Mouse (Mus musculus) hindlimb bud, embryonic 11.5 days (tissue): ENCODE data around the gene Krt18.

ENCODE experiments used
- DNase-seq: peaks from one replicate; pipeline ENCODE4 v3.0.0-alpha.2; 2012; ENCODE audit warnings: low read depth, low spot score; ENCODE audit errors: extremely low spot score

Krt18 gene

DNA sequence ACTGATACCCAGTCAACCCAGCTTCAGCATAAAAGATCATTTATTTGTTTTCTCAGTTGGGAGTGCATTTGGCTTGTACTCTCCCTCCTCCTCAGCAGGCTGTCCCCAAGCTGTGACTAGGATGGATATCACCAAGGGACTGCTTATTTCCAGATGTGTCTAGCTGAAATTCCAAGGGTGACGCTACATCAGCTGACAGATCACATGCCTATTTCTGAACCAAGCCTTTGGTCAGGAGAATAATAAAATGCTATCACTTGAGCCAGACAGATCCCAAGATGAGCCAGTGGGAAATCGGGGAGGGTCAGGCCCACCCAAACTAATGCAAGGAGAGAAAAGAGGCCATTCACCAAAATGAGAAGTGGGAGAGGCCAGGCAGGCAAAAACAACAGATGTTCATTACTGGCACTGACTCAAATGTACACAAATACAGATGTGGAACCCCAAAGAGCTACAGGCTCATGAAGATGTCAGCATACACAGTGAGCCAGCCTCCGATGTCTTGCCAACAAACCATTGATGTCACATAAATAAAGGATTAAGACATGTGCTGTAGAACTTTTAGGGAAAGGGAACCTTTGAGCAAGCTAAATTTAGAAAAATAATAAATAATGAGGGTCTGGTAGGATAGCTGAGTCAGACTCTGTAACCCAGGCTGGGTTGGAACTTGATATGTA is 17.3 kb upstream of the Krt18 start:
- DNase-seq = no peak

DNA sequence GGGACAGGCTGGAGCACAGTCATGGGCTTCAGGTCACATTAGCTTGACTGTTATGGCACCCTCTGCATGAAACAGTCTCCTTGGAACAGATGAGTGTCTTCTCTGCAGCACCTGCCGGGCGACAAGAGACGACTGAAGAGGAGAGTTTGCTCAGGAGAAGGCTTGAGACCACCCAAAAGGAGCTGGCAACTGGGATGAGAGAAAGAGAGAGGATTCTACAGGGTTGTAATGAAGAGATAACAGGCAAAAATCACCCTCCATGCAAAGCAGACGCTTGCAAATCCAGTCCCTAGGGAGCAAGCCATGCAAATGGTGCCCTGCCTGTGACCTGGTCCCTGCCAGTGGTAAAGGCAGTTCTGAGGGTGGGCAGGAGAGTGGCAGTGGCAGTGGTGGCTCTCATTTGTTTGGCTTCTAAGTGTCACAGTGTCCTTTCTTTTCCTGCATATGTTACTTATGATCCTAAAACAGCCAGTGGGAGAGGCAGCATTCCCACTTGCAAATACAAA is 15.7 kb upstream of the Krt18 start:
- no peak for DNase-seq

DNA sequence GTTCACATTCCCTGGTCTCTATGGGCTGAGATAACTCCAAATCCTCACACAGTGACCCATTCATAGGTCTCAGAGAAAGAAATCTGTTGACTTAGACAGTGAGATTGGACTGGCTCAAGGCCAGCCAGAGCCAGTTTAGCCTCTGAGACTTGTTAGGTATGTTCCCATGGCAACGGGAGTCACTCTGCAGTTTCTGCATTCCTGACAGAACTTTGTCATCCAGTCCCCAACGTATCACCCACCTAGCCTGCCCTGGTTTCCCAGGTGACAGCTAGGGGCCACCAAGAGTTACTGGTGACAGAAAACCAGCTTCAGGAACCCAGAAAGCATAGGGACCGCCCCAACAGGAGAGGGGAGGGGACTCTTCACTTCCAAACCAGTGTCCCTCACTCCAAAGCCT is 14.3 kb upstream of the Krt18 start:
- no peak for DNase-seq

DNA sequence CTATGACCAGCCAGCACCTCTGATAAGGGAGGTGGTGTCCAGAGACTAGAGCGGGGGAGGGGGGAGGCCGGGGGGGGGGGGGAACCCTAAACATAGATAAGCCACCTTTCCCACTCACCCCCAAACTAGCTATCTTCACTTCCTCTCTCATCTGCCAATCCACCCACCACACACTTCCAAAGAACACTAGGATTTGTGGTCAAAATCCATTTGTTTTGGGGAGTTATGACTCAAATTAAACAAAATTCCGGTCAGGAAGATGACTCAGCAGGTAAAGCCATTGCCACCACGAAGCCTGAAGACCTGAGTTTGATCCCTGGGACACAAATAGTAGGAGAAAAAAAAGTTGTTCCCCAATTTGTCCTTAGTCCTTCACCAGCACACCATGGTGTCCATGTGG is 13.1 kb upstream of the Krt18 start:
- DNase-seq = no peak

DNA sequence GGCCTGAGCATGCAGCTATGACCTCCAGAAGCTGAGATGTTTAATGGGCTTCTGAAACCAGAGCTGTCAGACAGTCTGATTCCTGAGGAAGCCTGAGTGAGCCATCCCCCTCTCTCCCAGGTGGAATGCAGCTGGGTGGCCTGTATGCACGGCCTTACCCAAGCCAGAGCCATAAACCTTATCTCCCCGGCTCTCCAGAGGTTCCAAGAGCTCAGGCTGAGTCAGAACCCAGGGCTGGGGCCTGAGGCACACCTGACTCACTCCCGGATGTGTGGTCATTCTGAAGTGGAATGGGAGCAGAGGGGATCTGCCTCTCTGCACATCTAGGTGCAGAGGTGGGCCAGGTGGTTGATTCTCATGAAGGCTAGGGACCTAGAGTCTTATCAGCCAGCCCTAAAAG is 11.9 kb upstream of the Krt18 start:
- DNase-seq = no peak

DNA sequence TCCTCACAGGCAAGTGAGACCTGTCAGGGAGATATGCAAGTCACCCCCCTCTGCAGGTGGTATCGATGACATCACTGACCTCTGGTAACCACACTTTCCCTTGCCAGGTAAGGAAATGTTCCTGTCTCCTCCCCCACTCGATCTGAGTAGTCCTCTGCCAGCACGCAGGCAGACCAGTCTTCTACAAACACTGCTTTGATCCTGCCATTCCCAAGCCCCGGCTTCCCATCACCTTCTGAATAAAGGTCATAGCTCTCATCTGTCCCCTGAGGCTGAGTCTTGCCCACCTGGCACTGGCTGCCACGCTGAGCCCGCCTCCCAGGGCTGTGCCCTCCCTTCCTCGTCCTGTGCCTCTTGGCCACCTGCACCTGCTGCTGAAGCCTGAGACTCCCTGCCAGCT is 11.2 kb upstream of the Krt18 start:
- no peak for DNase-seq

DNA sequence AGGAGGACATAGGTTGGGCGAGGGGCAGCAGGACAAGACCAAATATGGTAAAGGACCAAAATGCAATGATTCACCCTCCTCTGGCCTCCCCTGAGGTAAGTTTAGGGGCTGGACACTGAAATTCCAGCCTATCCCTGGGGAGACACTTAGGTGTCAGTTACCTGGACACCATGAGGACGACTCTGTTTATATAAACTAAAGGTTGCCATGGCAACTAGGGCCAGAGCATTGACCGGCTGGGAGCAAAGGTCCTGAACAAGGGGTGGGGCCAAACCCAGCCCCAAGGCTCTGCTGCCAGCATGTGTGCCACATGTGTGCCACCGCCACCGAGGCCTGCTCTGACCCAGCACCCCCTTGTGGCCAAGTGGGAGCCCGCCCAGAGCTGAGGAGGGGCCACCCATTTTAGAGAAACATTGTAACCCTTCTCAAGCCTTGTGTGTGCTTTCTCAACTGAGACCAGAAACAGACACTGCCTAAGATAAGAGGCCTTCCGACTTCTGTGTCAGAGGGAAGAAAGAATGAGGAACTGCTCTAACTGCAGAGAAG is 10.0 kb upstream of the Krt18 start:
- DNase-seq = no peak

DNA sequence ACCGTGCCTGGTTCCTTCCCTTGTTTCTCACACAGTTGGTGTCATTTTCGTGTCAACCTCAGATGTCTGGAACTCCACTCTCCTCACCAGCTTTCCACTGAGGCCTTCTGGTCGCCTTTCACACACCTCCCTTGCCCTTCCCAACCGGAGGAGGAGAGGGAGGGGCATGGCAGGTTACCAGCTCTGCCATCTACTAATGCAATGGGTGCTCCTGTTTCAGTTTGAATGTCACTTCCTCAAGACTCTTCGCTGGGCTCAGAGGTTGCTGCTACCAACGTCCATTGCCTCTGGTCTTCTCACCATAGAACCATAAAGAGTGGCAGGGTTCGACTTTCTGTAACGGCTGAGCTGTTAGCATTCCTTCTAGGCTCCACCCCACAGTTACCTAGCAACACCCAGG is 5.5 kb upstream of the Krt18 start:
- no peak for DNase-seq

DNA sequence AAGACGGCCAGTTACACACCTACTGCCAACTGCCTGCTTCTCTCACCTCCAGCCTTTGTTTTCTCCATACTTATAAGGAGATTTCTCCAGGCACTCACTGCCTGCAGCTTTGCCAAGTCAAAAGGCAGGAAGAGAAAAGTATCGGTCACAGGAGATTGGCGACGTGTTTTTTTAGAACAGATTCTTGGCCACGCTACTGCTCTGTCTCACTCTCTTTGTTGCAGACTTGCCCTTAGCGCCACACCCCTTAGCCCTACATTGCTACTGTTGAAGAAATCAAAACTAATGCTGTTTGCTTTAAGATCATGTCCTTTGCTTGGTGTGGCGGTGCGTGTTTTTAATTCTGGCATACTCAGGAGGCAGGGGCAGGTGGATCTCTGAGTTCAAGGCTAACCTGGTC is 4.1 kb upstream of the Krt18 start:
- DNase-seq = no peak

DNA sequence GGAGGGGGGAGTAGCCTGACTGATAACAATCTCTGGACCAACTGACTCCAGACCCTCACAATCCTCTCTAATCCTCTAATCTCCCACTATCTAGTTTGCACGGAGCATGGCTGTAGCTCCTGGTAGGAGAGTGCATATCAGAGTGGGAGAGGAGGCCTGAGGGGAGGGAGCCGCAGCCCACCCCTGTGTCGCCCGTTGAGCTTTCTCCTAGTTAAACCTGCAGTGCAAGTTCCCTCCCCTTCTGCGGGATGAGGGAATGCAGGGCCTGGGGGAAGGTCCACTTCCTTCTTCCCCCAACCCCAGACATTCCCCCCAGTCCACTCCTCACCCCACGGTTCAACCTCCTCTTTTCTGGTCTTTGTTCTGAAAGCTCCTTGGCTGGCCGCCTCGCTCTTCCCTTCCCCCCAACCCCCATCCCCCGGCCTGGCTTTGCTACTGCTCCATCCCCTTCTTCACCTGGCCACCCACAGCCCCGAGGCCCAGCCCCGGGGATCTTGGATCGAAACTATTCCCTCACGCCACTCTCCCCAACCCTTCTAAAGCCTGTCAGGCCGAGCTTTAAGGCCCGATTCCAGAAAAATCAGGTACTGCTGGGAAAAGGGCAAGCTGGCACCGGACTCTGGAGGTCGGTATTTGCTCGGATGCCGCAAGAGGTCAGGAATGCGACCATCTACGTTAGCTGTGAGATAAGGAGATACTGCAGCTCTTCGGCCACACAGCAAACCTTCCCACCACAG is 2.7 kb upstream of the Krt18 start:
- no peak for DNase-seq

DNA sequence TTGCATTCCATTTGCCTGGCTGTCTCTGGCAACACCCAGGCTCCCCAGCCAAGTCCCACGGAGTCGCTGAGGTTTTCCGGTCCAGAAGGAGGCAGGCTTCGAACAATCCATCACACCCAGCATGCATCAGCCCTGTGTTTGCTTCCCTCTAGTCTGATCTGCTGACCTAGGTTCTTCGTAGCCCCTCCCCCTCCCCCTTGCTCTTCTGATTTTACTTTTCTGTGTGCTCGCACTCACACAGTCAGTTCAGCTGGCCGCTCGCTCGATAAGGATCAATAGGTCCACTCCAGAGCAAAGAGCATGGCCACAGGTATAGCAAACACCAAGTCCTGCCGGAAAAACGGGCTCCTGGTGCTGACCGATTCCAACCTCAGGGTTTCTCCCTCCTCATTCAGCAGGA is 1.6 kb upstream of the Krt18 start:
- no peak for DNase-seq

DNA sequence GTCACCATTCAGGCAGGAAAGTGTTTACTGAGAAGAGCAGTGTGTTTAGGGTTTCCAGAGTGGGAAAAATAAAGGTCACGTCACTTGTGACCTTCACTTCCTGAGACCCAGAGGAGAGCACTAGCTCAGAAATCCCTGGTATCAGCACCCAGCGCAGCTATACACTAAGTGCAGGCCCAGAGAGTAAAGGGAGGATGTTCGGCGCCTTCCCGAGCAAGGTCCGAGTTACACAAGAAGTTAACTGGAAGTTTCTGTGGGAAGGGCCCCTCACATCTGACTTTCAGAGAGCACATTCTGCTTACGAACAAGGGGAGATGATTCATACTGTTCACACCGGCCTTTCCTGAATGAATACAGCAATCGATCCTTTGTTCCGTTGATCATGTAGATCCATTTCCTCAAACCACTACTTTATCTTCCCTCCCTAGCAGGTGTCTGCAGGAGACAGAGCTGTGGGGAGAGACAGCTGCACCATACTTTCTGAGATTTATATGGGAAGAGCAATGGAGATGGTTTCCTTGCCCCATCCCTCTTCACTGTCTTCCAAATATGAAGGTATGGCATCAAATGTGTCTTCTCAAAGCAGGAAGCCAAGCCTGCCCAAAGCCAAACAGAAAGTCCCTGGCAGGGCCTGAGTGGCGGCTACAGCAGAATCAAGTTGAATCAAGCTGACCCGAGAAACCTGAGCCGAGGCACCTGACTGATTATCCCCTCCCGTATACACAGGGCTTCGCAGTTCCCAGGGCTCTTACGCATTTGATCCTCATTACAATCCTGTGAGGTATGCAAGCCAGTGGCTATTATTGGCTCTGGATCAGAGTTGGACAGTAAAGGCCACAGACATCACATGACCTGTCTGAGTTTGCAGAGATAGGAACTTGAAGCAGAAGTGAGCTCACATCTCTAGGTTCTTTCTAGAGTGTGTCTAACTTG is 6.4 kb downstream of the Krt18 start:
- no peak for DNase-seq

DNA sequence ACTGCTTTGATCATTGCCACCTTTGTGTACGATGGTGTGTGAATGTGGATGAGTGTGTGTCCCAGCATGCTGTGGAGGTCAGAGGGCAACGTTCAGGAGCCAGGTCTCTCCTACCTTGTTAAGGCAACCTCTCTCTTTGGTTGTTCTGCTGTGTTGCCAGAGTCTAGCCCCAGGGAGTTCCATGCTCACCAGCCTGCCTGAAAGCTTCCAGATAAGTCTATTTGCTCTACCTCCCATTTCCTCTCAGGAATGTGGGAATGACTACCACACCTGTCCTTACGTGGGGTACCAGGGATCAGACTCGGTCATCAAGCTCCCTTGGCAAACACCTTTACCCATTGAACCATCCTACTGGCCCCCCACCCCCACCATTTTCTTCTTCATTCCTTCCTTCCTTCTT is 12.3 kb downstream of the Krt18 start:
- no peak for DNase-seq

DNA sequence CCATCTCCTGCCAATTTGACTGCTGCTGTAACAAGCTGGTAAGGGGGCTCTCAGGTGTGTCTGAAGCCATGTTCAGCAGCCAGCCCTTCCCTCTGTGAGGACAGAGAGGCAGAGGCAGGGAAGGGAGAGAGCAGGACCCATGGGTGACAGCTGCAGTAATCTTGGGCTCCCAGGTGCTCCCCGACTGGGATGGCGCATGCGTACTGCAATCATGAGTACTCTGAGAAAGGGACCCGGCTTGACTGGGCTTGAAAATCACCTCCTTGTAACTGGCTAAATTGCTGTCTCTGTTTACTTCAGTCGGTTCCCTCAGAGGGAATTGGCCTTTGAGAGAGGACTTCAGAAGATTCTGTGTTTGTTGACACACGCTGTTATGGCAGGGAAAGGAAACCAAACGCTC is 14.0 kb downstream of the Krt18 start:
- DNase-seq = no peak

DNA sequence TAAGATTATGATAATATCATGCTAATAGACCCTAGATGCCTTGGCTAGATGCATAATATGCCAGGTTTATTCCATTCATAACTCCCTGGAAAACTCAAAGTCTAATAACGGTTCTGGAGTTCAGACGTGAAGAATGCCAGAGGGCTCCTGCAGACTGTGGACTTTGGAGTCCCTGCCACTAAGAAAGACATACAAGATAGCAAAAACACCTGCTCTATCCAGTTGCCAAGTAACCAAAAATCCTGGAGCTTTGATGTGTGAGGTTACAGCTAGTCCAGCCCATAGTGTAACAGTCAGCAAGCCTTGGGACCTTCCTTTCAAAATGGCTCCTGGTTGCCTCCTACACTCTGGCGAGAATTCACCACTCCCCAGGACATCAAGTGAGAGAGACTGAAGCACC is 16.8 kb downstream of the Krt18 start:
- DNase-seq = no peak

DNA sequence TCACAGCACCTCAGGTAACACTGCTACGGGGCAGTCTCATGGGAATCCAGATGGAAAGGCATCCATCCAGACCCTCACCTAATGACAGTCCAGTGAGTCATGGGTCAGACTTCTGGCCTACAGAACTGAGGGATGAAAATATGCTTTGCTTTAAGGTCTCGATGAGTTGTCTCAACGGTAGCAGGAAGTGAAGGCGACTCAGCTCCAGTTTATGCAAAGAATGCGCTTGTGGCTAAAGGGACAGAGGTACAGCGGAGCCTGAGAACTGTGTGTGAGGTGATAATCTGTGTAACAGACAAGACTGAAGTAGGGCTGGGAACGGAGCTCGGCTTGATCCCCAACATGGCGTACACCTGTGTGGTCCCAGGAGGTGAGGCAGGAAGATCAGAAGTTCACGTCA is 17.7 kb downstream of the Krt18 start:
- no peak for DNase-seq

DNA sequence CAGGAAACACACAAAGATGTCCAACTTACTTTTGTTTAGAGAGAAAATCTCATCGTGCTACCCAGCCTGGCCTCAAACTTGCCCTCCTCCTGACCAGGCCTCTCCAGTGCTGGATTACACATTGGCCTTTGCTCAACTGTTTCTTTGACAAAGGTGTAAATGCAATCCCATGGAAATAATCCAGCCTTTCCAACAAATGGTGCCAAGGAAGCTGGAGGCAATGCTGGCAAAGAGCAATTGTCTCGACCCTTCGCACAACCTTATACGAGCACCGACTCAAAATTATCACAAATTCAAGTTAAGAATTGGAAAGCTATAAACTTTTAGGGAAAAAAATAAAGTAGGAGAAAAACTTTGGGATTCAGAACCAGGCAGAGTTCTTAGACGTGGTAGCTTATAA is 20.0 kb downstream of the Krt18 start:
- no peak for DNase-seq

DNA sequence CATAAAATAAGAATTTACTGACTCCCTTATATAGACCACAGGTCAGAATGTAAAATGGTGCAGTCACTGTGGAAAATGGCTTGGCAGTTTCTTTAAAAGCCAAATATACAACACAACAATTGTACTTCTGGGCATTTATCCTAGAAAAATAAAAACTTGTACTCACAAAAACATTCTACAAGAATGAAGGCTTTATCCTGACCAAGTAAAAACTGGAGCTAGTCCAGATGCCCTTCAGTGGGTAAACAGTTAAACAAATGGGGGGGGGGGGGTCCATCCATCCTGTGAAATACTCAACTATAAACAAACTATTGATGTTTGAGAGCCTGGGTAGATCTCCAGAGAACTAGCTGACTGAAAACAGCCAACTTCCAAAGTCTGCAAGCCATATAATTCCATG is 21.9 kb downstream of the Krt18 start:
- no peak for DNase-seq

DNA sequence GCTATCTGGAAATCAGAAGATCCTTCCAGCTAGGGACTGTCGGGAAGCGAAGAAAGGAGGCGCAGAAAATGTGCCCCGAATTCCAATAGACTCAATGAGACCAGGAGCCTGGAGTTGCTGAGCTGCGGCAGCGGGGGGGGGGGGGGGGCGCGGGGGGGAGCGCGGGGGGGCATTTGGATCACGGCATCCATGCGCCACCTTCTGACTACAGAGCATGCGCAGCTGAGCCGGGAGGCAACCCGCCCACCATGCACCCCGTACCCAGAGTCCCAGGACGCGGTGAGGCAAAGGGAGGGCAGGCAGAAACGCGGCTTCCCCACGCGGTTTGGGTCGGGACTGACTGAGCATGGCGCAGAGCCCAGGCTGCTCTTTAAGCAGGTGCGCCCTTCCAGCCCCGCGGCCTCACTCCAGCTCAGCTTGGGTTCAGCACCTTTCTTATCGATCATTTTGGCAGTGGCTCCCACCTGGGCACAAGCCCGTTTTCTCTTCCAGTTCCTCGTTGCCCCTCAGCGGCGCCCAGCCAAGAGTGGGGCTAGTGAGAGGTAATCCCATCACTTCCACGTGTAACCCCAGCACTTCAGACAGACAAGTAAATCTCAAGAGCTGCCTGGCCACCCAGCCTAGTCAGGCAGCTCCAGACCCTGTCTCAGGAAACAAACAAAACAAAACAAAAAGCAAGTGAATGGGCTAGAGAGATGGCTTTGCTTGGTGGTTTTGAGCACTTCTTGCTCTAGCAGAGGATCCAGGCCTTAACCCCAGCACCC is 24.1 kb downstream of the Krt18 start:
- no peak for DNase-seq

DNA sequence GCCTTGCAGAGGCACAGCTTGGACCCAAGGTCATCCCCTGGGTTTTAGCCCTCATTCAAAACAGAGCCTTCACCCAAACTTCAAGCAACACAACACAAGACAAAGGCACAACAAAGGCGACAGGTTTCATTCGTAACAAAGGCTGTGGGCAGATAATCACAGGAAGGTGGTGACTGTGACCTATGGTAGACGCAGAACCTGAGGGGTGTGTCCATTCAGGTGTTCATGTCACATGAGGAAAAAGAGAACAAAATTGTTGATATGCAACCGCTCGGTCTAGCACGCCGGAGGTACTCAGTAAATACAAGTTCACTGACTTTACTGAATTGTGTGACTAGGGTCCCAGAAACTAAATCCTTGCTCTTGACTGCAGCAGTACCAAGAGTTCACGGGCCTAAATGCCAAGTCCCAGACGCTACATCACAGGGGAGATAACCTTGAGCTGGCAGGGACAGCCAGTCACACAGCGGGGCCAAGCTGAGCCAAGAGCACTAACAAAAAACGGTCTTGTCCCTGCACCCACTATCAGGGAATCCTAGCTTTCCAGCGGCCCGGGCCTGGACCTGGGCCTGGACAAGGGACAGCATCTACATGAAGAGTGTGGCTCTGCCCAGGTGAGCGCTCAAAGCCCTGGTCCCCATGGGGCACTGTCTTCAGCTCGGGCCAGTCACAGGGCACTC is 28.7 kb downstream of the Krt18 start:
- no peak for DNase-seq
